Comparison of ENCODE assay signal across 21 mouse cellular contexts in the genomic region with DNA sequence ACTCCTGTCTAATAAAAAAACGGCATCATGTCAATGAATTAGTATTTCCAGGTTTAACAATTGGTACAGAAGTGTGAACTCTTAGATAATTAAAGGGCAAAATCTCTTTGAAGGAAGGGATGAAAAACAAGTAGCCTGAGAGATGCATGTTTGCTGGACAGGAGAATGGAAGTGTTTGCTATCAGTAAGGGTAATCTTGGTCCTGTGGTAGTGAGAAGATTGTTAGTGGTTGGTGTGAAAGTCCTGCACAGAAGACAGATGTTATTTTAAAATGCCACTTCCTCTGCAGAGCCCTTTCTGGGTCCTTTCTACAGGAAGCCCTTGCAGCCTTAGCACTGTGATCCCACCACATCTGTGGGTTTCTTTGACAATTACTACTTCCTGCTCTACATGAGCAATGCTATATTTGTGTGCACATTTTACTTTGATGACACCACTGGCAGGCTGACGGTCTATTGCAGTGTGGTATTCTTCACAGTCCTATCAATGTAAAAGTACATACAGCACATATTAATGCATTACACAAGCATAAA.
A peak's percentile ranks its signal among the peaks of the same experiment; 100 is the strongest.
DNase-seq lines count a peak whose midpoint lies in the region; ATAC-seq lines count a peak whose summit lies in the region.
"Had no signal": no experiment of that assay in that cellular context is flagged by ENCODE, and none has a peak within 500 bp of the region (broad histone marks: within the 10 kb centered on the region; RNA-seq: fewer than 3 reads in every experiment).

No protein-coding gene starts in this region.

- peak; percentile 0 for DNase-seq in CD4-positive, CD25-positive, alpha-beta regulatory T cell, adult 2 months (ENCODE audit: low read depth, low spot score)
- DNase-seq in thymus, postnatal 14 days = peak; percentile 3
- no peak for DNase-seq in thymus, postnatal 36 days
- peak; percentile 31 to 41 for DNase-seq in natural killer cell, adult 2 months (ENCODE audit: low spot score in 2 of 2)
- DNase-seq in adrenal gland, postnatal 36 days = no peak
- DNase-seq in frontal cortex, adult 2 months (ENCODE audit: extremely low spot score in 1 of 2, low spot score in 1 of 2) = no peak
- DNase-seq: adrenal gland, adult 2 months; cerebellum, adult 18-20 months; cerebellum, postnatal 25 days; gastrocnemius, adult 2 months; heart, postnatal 10 days; kidney, postnatal 25 days; layer of hippocampus, postnatal 36 days; lung, embryonic 14.5 days; lung, postnatal 4 days; right cerebral cortex, postnatal 14 days had no signal

- ATAC-seq in CD4-positive, CD25-positive, alpha-beta regulatory T cell, adult 4 months = no peak
- ATAC-seq in hematopoietic stem cell, adult 5-6 weeks (replicated peaks in 1 of 2; ENCODE audit: insufficient read depth in 1 of 2, low FRiP score in 2 of 2, low TSS enrichment in 1 of 2, low read depth in 1 of 2, poor library complexity in 2 of 2, severe bottlenecking in 2 of 2) = peak; percentile 97 to 99
- ATAC-seq: hindbrain, postnatal 0 days; intestine, embryonic 16.5 days; Patski had no signal

Comparison
In these comparisons a context has a peak if more than half of its experiments do, and no peak if none do; other contexts are left out.
1. DNase-seq: peak in CD4-positive, CD25-positive, alpha-beta regulatory T cell, adult 2 months (single experiment), thymus, postnatal 14 days (single experiment) and natural killer cell, adult 2 months (2 of 2); none in thymus, postnatal 36 days (0 of 2), adrenal gland, postnatal 36 days (0 of 2) and frontal cortex, adult 2 months (0 of 2).